Mouse (Mus musculus): ENCODE measurements around the gene Urad. TPM values are rescaled to one million over a fixed set of nuclear protein-coding genes. Genes with fewer than 3 reads are reported as not detected.
A peak's percentile ranks its signal among the peaks of the same experiment; 100 is the strongest.

Urad gene
- 1.6 and 1.7 TPM in 2 replicates for polyA plus RNA-seq (2014; fragmentation: Nextera tagmentation; extraction: Ambion mirVana)

- Histone ChIP-seq H3K36me3 (ENCODE audit: control insufficient read depth, insufficient read depth, low read length) (no peaks in the 10 kb centered on the region), H3K4me1 (replicated peaks; ENCODE audit: control insufficient read depth, insufficient read depth, low read length) (no peaks in the 10 kb centered on the region), H3K27ac (ENCODE audit: low read depth) (no peak within 1 kb of the TSS), H3K27me3 (replicated peaks; ENCODE audit: control insufficient read depth, insufficient read depth, low read length) (peaks cover 30% of the 10 kb centered on the region), H3K9ac (ENCODE audit: low read length) (no peak within 1 kb of the TSS), H3K4me2 (ENCODE audit: low read length) (no peak within 1 kb of the TSS), H3K9me3 (ENCODE audit: control insufficient read depth, low read length) (no peaks in the 10 kb centered on the region), H3K4me3 (ENCODE audit: low read depth, low read length) (no peak within 1 kb of the TSS)
- ATAC-seq (replicated peaks; ENCODE audit: low FRiP score, low TSS enrichment, low read depth) (no peak), DNase-seq (ENCODE audit: low spot score) (peak; percentile 49)
- WGBS, result 54% methylated on average over 8 of the region's 8 CpGs
Measured at GRCm38 (mm10) chr5:147322183-147322582, at the start of gene Urad. Gene Urad, minus strand, starts transcription at chr5:147322440.

GRCm38 (mm10) chr5:147370276-147370675 lies 48.0 kb upstream of the Urad start:
- 87% methylated on average over 8 of the region's 8 CpGs for WGBS
- H3K9me3 ChIP-seq (ENCODE audit: control insufficient read depth, low read length), result no peaks in the 10 kb centered on the region
- no peaks in the 10 kb centered on the region for H3K27me3 ChIP-seq (replicated peaks; ENCODE audit: control insufficient read depth, insufficient read depth, low read length)
- ATAC-seq (replicated peaks; ENCODE audit: low FRiP score, low TSS enrichment, low read depth) (no peak), DNase-seq (ENCODE audit: low spot score) (no peak)
- H3K4me1 ChIP-seq (replicated peaks; ENCODE audit: control insufficient read depth, insufficient read depth, low read length), result no peaks in the 10 kb centered on the region
- no peaks in the 10 kb centered on the region for H3K36me3 ChIP-seq (ENCODE audit: control insufficient read depth, insufficient read depth, low read length)
- no peak overlapping the region for H3K27ac ChIP-seq (ENCODE audit: low read depth)
- H3K4me3 ChIP-seq (ENCODE audit: low read depth, low read length), result no peak overlapping the region
- no peak overlapping the region for H3K9ac ChIP-seq (ENCODE audit: low read length)
- H3K4me2 ChIP-seq (ENCODE audit: low read length), result no peak overlapping the region

GRCm38 (mm10) chr5:147368221-147368620 lies 46.0 kb upstream of the Urad start:
- H3K9ac ChIP-seq (ENCODE audit: low read length), result no peak overlapping the region
- H3K27me3 ChIP-seq (replicated peaks; ENCODE audit: control insufficient read depth, insufficient read depth, low read length), result no peaks in the 10 kb centered on the region
- ATAC-seq (replicated peaks; ENCODE audit: low FRiP score, low TSS enrichment, low read depth) (no peak), DNase-seq (ENCODE audit: low spot score) (no peak)
- H3K36me3 ChIP-seq (ENCODE audit: control insufficient read depth, insufficient read depth, low read length), result no peaks in the 10 kb centered on the region
- H3K9me3 ChIP-seq (ENCODE audit: control insufficient read depth, low read length), result no peaks in the 10 kb centered on the region
- H3K4me3 ChIP-seq (ENCODE audit: low read depth, low read length), result no peak overlapping the region
- H3K4me2 ChIP-seq (ENCODE audit: low read length), result no peak overlapping the region
- WGBS, result 95% methylated on average over 6 of the region's 6 CpGs
- H3K4me1 ChIP-seq (replicated peaks; ENCODE audit: control insufficient read depth, insufficient read depth, low read length), result no peaks in the 10 kb centered on the region
- H3K27ac ChIP-seq (ENCODE audit: low read depth), result no peak overlapping the region

GRCm38 (mm10) chr5:147365995-147366765 lies 43.9 kb upstream of the Urad start:
- Histone ChIP-seq H3K9ac (ENCODE audit: low read length) (no peak overlapping the region), H3K27me3 (replicated peaks; ENCODE audit: control insufficient read depth, insufficient read depth, low read length) (no peaks in the 10 kb centered on the region), H3K4me2 (ENCODE audit: low read length) (no peak overlapping the region), H3K9me3 (ENCODE audit: control insufficient read depth, low read length) (no peaks in the 10 kb centered on the region), H3K4me1 (replicated peaks; ENCODE audit: control insufficient read depth, insufficient read depth, low read length) (no peaks in the 10 kb centered on the region), H3K36me3 (ENCODE audit: control insufficient read depth, insufficient read depth, low read length) (no peaks in the 10 kb centered on the region), H3K27ac (ENCODE audit: low read depth) (no peak overlapping the region), H3K4me3 (ENCODE audit: low read depth, low read length) (no peak overlapping the region)
- ATAC-seq (replicated peaks; ENCODE audit: low FRiP score, low TSS enrichment, low read depth) (no peak), DNase-seq (ENCODE audit: low spot score) (no peak)
- WGBS, result 38% methylated on average over 16 of the region's 16 CpGs

GRCm38 (mm10) chr5:147363054-147363453 lies 40.8 kb upstream of the Urad start:
- DNase-seq (ENCODE audit: low spot score), result no peak
- H3K4me1 ChIP-seq (replicated peaks; ENCODE audit: control insufficient read depth, insufficient read depth, low read length), result no peaks in the 10 kb centered on the region
- ATAC-seq (replicated peaks; ENCODE audit: low FRiP score, low TSS enrichment, low read depth), result no peak
- no peak overlapping the region for H3K4me2 ChIP-seq (ENCODE audit: low read length)
- no peak overlapping the region for H3K27ac ChIP-seq (ENCODE audit: low read depth)
- H3K4me3 ChIP-seq (ENCODE audit: low read depth, low read length), result no peak overlapping the region
- 75% methylated on average over 12 of the region's 12 CpGs for WGBS
- no peaks in the 10 kb centered on the region for H3K9me3 ChIP-seq (ENCODE audit: control insufficient read depth, low read length)
- H3K36me3 ChIP-seq (ENCODE audit: control insufficient read depth, insufficient read depth, low read length), result no peaks in the 10 kb centered on the region
- no peaks in the 10 kb centered on the region for H3K27me3 ChIP-seq (replicated peaks; ENCODE audit: control insufficient read depth, insufficient read depth, low read length)
- H3K9ac ChIP-seq (ENCODE audit: low read length), result no peak overlapping the region

GRCm38 (mm10) chr5:147358481-147358880 lies 36.2 kb upstream of the Urad start:
- no peak for ATAC-seq (replicated peaks; ENCODE audit: low FRiP score, low TSS enrichment, low read depth)
- no peak overlapping the region for H3K4me3 ChIP-seq (ENCODE audit: low read depth, low read length)
- 90% methylated on average over 11 of the region's 11 CpGs for WGBS
- no peak for DNase-seq (ENCODE audit: low spot score)
- no peaks in the 10 kb centered on the region for H3K27me3 ChIP-seq (replicated peaks; ENCODE audit: control insufficient read depth, insufficient read depth, low read length)
- no peak overlapping the region for H3K4me2 ChIP-seq (ENCODE audit: low read length)
- H3K4me1 ChIP-seq (replicated peaks; ENCODE audit: control insufficient read depth, insufficient read depth, low read length), result no peaks in the 10 kb centered on the region
- no peak overlapping the region for H3K27ac ChIP-seq (ENCODE audit: low read depth)
- no peaks in the 10 kb centered on the region for H3K36me3 ChIP-seq (ENCODE audit: control insufficient read depth, insufficient read depth, low read length)
- no peaks in the 10 kb centered on the region for H3K9me3 ChIP-seq (ENCODE audit: control insufficient read depth, low read length)
- H3K9ac ChIP-seq (ENCODE audit: low read length), result no peak overlapping the region

GRCm38 (mm10) chr5:147357536-147357935 lies 35.3 kb upstream of the Urad start:
- Histone ChIP-seq H3K36me3 (ENCODE audit: control insufficient read depth, insufficient read depth, low read length) (no peaks in the 10 kb centered on the region), H3K9ac (ENCODE audit: low read length) (no peak overlapping the region), H3K27me3 (replicated peaks; ENCODE audit: control insufficient read depth, insufficient read depth, low read length) (no peaks in the 10 kb centered on the region), H3K4me3 (ENCODE audit: low read depth, low read length) (no peak overlapping the region), H3K4me1 (replicated peaks; ENCODE audit: control insufficient read depth, insufficient read depth, low read length) (no peaks in the 10 kb centered on the region), H3K9me3 (ENCODE audit: control insufficient read depth, low read length) (no peaks in the 10 kb centered on the region), H3K4me2 (ENCODE audit: low read length) (no peak overlapping the region), H3K27ac (ENCODE audit: low read depth) (no peak overlapping the region)
- WGBS, result 44% methylated on average over 3 of the region's 3 CpGs
- ATAC-seq (replicated peaks; ENCODE audit: low FRiP score, low TSS enrichment, low read depth) (no peak), DNase-seq (ENCODE audit: low spot score) (no peak)

GRCm38 (mm10) chr5:147356260-147357055 lies 34.2 kb upstream of the Urad start:
- Histone ChIP-seq H3K4me2 (ENCODE audit: low read length) (no peak overlapping the region), H3K4me3 (ENCODE audit: low read depth, low read length) (no peak overlapping the region), H3K9ac (ENCODE audit: low read length) (no peak overlapping the region), H3K4me1 (replicated peaks; ENCODE audit: control insufficient read depth, insufficient read depth, low read length) (no peaks in the 10 kb centered on the region), H3K9me3 (ENCODE audit: control insufficient read depth, low read length) (no peaks in the 10 kb centered on the region), H3K27me3 (replicated peaks; ENCODE audit: control insufficient read depth, insufficient read depth, low read length) (no peaks in the 10 kb centered on the region), H3K36me3 (ENCODE audit: control insufficient read depth, insufficient read depth, low read length) (no peaks in the 10 kb centered on the region), H3K27ac (ENCODE audit: low read depth) (no peak overlapping the region)
- WGBS, result 93% methylated on average over 13 of the region's 13 CpGs
- no peak for ATAC-seq (replicated peaks; ENCODE audit: low FRiP score, low TSS enrichment, low read depth)
- no peak for DNase-seq (ENCODE audit: low spot score)
